Mouse (Mus musculus) kidney, postnatal 10 days (tissue): ENCODE measurements at regions not wholly inside any gene's neighbourhood (a gene's known extent, or its start where the extent isn't known, plus 50 kb on each side); places are given as distances from the start of the nearest gene placed in this dataset.
A peak's percentile ranks its signal among the peaks of the same experiment; 100 is the strongest.

Experiments used
- DNase-seq: peaks from one replicate; pipeline ENCODE4 v3.0.0; 2021; ENCODE audit warnings: mixed read lengths

- no peak for DNase-seq
These were observed 87.5 kb upstream of the Tut7 start for GRCm38 (mm10) chr13:59910179-59911071.

DNA sequence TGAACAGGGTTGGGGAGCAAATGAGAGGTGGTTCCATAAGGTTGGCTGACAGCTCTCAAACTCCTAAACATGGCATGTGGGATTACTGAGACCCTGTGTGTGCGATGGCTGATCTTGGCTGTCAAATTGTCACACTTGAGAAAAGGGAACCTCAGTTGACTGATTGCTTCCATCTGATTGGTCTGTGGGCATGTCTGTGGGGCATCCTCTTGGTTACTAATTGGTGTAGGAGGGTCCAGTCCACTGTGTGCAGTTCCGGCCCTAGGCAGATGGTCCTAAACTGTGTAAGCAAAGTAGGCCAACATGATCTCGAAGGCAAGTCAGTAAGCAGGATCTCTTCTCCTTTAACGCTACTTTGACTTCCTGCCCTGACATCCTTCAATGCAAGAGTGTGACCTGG is 86.5 kb upstream of the Tut7 start:
- no peak for DNase-seq

DNA sequence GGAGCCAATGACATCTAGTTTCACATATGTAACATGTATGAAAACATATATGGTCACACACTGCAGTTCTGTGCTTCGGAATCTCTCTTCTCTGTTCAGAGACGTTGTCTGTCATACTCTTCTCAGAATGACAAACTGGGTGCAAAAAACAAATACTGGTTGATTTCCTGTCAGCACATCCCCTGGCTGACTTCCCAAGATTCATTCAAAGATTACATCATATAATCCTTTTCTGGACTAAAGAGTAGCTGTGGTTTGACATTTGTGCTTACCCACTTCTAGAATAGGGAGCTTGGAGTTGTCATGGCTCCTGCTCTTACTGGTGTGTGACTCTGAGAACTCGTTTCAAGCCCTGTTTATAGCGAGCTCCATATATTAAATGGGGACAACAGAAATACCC is 85.8 kb upstream of the Tut7 start:
- no peak for DNase-seq

- no peak for DNase-seq
These were observed 82.5 kb upstream of the Tut7 start for GRCm38 (mm10) chr13:59905488-59905887.

- DNase-seq: no peak
These were observed 81.5 kb upstream of the Tut7 start for GRCm38 (mm10) chr13:59904415-59904814.

- no peak for DNase-seq
These were observed 76.6 kb upstream of the Tut7 start for GRCm38 (mm10) chr13:59899521-59899920.

GRCm38 (mm10) chr13:59895754-59896153 is 72.8 kb upstream of the Tut7 start:
- no peak for DNase-seq

DNA sequence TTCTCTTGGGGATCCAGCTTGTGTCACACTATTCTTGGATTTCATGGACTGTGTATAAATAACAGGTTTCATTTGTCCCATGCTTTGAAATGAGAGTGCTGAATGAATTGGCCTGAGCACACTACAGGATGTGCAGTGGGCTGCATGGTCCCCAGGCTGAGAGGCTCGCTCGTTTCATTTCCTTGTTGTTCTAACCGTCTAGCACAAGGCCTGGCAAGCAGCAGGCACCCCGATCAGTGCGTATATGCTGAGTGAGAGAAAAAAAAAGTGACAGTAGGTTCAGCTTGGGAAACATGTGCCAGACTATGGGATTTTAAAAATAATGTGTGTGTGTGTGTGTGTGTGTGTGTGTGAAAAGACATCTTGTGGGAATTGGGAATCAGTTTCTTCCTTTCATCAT is 71.1 kb upstream of the Tut7 start:
- DNase-seq: no peak

DNA sequence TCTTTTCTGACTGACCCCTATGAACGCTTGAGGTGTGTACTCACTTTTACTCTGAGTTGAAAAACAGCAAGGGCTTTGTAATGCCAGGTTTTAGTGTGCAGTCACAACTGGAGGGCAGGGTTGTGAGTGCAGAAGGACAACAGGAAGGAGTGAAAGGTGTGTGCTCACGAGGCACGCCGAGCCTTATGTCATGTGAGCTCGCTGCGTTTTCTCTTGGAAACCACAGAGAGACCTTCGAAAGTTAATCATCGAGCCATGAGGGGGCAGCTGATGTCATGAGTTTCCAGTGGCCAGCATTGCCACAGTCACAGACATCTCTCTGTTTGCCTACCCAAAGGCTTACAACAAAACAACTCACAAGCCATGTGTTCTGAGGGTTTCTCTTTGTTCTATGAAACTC is 70.0 kb upstream of the Tut7 start:
- DNase-seq: peak; percentile 47

- DNase-seq: no peak
These were observed 69.4 kb upstream of the Tut7 start for GRCm38 (mm10) chr13:59892340-59892739.

GRCm38 (mm10) chr13:59891737-59892136 is 68.8 kb upstream of the Tut7 start:
- DNase-seq: no peak

- peak; percentile 73 for DNase-seq
These were observed 66.6 kb upstream of the Tut7 start for GRCm38 (mm10) chr13:59889468-59890117.

- DNase-seq: no peak
These were observed 65.4 kb upstream of the Tut7 start for GRCm38 (mm10) chr13:59888038-59889016.

GRCm38 (mm10) chr13:59887306-59887705 is 64.4 kb upstream of the Tut7 start:
- no peak for DNase-seq

DNA sequence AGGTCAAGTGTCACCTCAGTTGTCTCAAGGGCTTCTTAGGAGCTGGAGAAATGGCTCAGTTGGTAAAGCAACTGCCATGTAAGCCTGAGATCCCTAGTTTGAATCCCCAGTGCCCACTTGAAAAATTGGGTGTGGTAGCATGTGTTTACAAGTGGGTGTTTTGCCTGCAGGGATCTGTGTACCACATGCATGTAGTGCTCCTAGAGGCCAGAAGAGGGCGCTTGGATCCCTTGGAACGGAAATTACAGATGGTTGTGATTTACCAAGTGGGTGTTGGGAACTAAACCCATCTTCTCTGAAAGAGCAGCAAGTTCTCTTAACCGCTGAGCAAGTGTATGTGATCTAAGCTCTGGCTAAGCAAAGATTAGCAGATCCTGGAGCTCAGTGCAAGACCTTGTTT is 63.6 kb upstream of the Tut7 start:
- no peak for DNase-seq

DNA sequence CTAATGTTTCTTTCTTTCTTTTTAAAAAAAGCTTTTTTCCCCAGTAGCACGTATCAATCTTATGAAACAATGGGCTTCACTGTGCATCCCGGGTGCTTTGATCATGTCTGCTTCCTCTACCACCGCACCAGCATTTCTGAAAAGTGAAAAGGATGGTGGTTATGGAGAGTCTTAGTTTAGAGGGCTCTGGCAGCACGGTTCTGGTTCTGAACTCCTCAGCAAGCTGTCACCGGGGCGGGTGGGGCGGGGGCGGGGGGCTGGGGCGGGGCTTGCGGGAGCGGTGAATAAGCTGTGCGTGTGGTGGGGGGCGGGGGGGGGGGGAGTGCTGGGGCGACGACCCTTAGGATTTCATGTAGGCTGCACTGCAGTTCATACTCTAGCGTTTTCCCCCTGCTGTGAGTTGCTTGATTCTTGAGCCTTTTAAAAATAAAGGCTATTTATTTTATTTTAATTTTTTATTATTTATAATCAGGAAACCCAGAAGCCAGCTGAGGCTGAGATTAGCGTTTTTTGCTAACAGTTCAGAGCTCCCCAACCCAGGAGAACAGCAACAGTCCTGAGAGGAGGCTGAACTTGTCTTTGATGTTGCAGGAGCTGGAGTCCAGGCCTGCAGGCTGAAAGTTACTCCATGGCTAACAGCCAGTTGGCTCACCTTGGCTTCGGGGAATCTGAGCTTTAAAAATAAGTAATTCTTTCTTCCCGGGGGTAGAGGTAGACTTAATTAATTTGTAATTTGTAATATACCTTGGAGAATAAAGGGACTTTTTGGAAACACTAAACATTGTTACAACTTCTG is 59.2 kb upstream of the Tut7 start:
- peak; percentile 22 for DNase-seq

DNA sequence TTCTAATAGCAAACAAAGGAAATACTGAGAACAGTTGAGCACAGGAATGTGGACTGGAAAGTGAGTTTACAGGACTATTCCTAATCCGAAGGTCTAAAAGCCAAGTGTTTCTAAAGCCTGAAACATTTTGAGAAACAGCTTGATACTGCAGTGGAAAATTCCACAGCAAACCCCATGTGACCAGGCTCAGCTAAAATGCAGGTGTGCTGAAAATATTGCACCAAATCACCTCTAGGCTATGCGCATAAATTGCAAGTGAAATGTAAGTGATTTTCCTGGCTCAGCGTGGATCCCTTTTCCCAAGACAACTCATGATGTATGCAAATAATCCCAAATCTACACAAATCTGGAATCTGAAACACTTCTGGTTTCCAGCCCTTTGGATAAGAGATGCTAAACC is 57.1 kb upstream of the Tut7 start:
- no peak for DNase-seq

- DNase-seq: peak; percentile 22
These were observed 52.7 kb upstream of the Tut7 start for GRCm38 (mm10) chr13:59875637-59876036.

- no peak for DNase-seq
These were observed 51.4 kb upstream of the Tut7 start for GRCm38 (mm10) chr13:59874137-59874931.
